Mouse (Mus musculus) urinary bladder, postnatal 14 days (tissue): ENCODE measurements around the gene Deaf1.
A peak's percentile ranks its signal among the peaks of the same experiment; 100 is the strongest.

Experiments used
- DNase-seq: peaks from one replicate; pipeline ENCODE4 v3.0.0; 2021; ENCODE audit warnings: low spot score

Deaf1 gene

DNA sequence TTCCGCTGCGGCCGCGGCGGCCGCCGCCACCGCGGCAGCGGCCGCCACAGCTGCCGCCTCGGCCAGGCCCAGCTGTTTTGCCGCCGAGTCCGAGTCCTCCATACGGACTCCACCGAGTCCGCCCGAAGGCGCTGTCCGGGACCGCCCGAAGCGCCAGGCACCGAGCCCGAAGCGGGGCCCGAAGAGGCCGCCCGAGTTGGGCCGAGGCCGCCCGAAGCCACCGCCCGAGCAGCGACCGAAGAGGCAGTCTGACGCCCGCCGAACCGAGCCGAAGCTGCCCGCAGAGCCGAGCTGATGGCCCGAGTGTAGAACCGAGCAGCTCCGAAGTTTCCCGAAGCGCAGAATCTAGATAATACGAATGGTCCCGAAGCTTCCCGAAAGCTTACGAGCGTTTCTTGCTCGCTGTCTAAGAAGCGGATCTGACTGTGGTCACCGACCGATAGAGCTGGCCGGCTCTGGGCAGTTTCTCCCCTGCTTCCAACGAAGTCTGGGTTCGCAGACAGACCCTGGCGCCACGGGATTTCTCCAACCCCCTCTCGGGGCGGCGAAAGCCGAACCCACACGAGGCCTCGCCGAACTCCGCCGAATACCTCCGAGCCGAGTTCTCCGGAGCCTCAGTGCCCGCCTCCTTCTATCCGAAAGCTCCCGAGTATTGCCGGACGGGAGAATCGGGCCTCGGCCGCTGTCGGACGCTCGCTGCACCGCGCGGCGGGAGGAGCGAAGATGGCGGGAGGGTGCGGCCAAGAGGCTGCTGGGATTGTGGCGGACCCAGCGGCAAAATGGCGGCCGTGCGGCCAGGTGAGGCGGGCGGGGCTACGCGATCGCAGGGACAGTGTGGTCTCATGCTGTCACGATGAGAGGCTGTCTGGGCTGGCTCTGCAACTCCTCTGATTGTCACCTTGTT lies at the start of gene Deaf1, which contains the start of gene Tmem80:
Deaf1 (minus strand) TSS at position 222 of the 904 bp plus-strand sequence.
Tmem80 (plus strand) TSS at position 271 of the 904 bp plus-strand sequence.
- DNase-seq = peak; percentile 100

DNA sequence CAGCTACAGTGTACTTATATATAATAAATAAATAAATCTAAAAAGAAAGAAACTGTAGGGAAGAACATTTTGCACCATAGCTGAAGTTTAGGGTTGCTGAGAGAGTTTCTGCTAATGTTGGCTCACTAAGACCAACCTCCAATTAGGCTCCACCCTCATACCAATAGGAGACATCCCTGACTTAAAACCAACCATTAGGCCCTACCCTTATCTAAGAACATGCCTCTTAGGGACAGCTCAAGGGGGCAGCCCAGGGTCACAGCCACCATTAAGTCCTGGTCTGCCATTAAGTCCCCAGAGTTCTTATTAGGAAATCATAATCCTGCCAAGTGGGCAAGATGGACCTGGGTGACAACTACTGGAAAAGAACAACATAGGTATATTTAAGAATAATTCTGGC lies 46.9 kb upstream of the Deaf1 start:
- DNase-seq = no peak

DNA sequence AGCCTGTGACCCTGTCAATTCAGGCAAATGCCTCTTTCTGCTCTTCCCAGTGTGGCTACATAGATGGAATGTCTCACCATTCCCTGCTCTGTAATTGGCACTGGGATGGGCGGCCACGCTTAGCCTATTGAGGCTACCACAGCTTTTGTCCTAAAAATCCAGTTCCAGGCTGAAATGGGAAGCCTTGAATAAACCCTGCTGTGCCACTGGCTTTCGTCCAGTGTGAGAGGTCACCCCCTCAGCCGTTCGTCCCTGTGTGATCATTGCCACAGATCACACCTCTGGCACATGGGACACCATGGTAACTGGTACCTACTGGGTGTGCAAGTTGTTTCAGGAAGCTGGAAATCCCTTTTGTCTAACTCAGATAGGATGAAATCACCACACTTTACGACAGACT lies 46.1 kb upstream of the Deaf1 start:
- DNase-seq = no peak

DNA sequence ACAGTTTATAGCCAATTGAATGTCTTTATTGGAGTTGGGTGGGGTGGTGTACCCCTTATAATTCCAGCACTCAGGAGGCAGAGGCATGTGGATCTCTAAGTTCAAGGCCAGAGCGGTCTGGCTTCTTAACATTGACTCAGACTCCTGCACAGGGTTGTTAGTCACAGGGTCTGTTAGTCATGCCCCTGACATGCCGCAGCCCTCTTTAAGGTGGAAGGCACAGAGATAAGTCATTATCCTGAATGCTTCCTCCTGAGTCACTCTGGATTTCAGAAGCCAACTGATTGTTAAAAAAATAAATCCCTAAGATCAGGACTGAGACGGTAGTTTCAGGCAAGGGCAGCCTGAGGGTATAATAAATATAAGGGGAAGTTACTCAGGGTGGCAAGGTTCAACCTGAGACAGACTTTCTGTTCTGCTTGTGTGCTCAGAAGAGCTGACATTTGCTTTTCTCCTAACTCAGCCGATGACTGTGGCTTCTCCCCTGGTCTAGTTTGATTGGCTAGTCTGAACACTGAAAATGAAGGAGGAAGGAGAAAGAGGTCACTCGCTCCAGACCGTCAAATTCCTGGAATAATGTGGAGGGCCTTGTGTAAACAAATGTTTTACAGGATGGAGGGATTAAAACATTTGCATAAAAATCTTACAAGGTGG lies 44.6 kb upstream of the Deaf1 start:
- DNase-seq = no peak

DNA sequence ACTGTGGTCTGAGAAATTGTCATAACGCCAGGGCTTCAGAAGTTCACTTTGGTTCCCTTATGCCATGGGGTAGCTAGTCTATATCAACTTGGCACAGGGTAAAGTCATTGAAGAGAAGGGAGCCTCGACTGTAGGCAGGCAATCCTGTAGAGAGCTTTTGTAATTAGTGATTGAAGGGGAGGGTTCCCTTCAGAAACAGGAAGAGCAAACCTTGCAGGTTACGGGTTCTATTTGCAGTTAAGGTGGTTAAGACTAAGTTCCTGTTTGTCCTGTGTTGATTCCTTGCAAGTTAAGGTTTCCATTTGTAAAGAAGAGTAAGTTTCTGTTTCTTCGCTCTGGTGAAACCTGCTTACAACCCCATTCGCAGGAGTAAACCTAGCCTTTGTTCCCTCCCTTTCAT lies 42.4 kb upstream of the Deaf1 start:
- no peak for DNase-seq

DNA sequence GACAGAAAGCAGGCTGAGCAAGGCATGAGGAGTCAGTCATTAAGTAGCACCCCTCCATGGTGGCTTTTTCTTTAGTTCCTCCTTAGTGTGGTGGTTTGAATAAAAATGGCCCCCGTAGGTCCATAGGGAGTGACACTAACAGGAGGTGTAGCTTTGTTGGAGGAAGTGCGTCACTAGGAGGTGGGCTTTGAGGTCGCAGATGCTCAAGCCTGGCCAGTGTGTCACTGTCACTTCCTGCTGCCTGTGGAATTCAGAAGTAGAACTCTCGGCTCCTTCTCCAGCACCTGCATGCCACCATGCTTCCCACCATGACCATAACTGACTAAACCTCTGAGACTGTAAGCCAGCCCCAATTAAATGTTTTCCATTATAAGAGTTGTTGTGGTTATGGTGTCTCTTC lies 39.9 kb upstream of the Deaf1 start:
- DNase-seq = no peak

GRCm38 (mm10) chr7:141365049-141365445 lies 37.6 kb upstream of the Deaf1 start:
- DNase-seq = no peak

GRCm38 (mm10) chr7:141364349-141365048 lies 37.0 kb upstream of the Deaf1 start:
- no peak for DNase-seq

DNA sequence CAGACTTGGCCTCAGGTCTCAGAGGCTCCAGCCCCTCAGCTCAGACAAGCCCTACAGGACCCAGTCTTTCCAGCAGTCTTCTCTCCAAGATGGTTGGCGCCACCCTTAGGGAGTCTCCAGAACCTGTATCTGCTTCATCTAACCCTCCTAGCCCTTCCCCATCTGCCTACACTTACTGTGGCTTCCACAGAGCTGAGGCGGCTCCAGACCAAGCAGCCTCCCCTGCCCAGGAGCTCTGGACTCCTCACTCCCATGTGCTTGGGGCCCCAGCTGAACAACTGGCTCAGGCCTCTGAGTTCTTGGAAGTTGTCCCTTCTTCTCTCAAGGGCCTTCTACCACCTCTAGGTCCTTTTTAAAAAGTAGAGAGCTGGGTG lies 36.2 kb upstream of the Deaf1 start:
- no peak for DNase-seq

DNA sequence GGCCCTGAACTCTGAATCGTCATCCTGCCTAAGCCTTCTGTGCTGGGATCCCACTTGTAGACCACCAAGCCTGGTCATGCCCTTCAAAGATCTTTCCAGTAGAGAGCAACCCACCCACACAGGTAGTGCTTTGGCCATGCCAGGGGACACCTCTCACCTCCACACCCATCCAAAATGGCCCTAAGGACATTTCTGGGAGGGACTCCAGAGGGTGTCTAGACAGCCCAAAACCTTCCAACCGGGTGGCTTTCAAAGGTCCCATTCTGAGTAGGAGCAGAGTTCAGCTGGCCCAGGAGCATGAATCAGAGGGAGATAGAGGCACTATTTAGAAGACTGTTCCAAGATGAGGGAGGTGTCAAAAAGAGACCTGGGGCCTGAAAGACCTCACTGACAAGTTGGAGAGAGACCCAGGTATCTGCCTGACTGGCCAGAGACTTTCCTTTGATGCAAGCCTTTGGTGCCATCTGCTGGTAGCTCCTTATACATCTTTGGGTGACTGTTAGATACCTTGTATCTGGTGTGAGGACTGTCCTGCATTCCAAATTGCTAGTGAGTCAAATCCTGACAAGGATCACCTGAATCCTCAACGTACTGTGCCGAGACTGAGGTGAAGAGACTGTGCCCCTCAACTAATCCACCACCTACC lies 35.7 kb upstream of the Deaf1 start:
- DNase-seq = peak; percentile 80

DNA sequence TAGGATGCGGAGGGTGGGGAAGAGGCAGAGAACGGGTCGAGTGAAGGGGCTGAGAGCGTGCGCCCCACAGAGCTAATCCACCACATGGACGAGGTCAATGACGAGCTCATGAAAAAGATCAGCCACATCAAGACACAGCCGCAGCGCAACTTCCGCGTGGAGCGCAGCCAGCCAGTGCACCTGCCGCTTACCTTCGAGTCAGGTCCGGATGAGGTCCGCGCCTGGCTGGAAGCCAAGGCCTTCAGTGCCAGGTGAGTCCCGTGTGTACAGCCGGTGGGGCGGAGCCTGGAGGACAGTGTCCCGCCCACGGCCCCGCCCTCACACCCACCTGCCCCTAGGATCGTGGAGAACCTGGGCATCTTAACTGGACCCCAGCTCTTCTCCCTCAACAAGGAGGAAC lies 34.0 kb upstream of the Deaf1 start:
- peak; percentile 70 for DNase-seq

- DNase-seq = no peak
These were observed 29.5 kb upstream of the Deaf1 start for GRCm38 (mm10) chr7:141356971-141357370.

- DNase-seq = no peak
These were observed 28.3 kb upstream of the Deaf1 start for GRCm38 (mm10) chr7:141355626-141356326.

DNA sequence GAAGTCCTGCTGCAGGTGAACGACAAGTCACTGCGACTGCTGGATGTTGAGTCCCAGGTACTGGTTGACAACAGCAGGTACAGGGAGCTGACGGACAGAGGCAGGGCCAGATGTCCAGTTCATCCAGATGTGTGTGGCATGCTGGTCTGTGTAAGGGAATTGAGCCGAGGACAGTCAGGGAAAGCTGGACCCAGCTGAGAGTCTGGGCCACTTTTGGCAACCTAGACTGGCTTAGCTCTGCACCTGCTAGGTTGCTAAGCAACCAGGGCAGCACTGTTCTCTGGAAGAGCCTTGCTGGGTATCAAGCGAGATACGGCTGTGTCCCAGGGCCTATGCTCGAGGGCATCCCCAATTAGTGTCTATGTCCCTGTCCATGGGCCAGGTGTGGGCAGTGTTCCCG lies 27.6 kb upstream of the Deaf1 start:
- DNase-seq = no peak

GRCm38 (mm10) chr7:141351061-141351460 lies 23.6 kb upstream of the Deaf1 start:
- peak; percentile 32 for DNase-seq

DNA sequence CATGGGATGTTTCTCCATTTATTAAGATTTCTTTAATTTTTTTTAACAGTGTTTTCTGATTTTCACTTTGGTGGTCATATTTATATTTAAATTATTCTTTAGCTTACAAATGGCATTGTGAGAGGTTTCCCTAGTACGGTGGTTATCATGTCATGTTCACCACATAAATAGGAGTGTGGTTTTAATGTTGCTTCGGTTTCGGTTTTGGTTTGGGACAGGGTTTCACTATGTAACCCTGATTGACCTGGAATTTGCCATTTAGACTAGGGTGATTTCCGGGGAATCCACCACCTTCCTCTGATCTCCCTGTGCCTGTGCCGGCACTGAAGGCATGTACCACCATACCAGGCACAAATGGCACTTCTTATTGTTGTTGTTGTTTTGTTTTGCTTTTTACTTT lies 17.3 kb upstream of the Deaf1 start:
- no peak for DNase-seq

GRCm38 (mm10) chr7:141343696-141344095 lies 16.2 kb upstream of the Deaf1 start:
- DNase-seq = no peak

- no peak for DNase-seq
These were observed 15.7 kb upstream of the Deaf1 start for GRCm38 (mm10) chr7:141343230-141343629.

DNA sequence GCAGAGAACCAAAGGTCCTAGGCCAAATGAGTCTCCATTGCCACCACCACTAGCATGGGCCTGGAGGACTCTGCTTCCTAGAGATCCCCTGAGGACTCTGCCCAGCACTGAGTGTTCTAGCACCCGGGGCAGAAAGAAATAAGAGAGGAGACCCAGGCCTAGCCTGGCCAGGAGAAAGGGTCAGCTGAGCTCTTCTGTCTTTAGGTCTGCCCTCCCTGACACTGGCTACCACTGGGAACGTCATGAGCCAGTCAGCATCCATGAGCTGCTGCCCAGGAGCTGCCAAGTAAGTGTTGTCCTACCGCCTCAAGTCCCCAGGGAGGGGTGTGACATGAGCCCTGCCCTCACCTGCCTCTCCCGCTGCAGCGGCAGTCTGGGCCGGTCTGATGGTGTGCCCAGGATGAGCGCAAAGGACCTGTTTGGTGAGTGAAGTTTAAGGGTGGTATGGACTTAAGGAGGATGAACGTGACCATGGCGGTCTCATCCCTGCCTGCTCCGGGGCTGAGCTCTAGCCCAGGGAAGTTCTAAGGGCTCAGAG lies 14.3 kb upstream of the Deaf1 start:
- no peak for DNase-seq

GRCm38 (mm10) chr7:141340476-141340875 lies 13.0 kb upstream of the Deaf1 start:
- DNase-seq = peak; percentile 45

GRCm38 (mm10) chr7:141340023-141340422 lies 12.5 kb upstream of the Deaf1 start:
- no peak for DNase-seq
